Mouse (Mus musculus): ENCODE measurements at regions not wholly inside any gene's neighbourhood (a gene's known extent, or its start where the extent isn't known, plus 50 kb on each side); places are given as distances from the start of the nearest gene placed in this dataset.

DNA sequence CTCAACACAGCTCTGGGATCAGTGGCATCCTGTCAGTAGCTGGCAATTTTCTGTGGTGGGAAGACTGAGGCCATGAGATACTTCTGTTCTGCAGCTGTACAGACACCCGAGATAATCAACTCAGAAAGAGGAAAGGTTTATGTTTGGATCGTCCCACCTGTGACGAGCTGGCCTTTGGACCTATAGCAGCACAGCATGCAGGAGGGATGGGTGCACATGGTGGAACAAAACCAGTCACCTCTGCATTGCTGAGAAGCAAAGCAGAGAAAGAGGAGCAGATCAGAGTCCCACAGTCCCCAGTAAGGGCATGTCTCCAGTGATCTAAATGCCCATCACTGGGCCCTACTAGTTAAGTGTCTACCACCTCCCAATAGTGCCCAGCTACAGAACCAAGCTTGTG is 76.9 kb upstream of the Galnt15 start:
- H3K27ac ChIP-seq (replicated peaks; ENCODE audit: low read depth, low read length) = no peak overlapping the region
- no peaks in the 10 kb centered on the region for H3K36me3 ChIP-seq (ENCODE audit: control insufficient read depth, insufficient read depth, low read length)
- H3K4me3 ChIP-seq (replicated peaks; ENCODE audit: low read length) = no peak overlapping the region
- H3K4me1 ChIP-seq (ENCODE audit: control insufficient read depth, insufficient read depth, low read length) = no peaks in the 10 kb centered on the region
- no peak overlapping the region for H3K9ac ChIP-seq (ENCODE audit: low read depth, low read length, severe bottlenecking)
- H3K27me3 ChIP-seq (ENCODE audit: control insufficient read depth, insufficient read depth, low read length) = no peaks in the 10 kb centered on the region
- 65% methylated on average over 3 of the region's 3 CpGs for WGBS
- DNase-seq (ENCODE audit: low spot score) (no peak), ATAC-seq (ENCODE audit: low FRiP score, low read depth) (no peak)
- no peak for TF ChIP-seq POLR2A (IDR thresholded peaks at IDR 0.05; ENCODE audit: borderline replicate concordance, extremely low read depth, insufficient read depth, insufficient read length)
- no peaks in the 10 kb centered on the region for H3K9me3 ChIP-seq (ENCODE audit: control insufficient read depth, low read length)
- H3K4me2 ChIP-seq (replicated peaks; ENCODE audit: low read depth, low read length, severe bottlenecking) = no peak overlapping the region

DNA sequence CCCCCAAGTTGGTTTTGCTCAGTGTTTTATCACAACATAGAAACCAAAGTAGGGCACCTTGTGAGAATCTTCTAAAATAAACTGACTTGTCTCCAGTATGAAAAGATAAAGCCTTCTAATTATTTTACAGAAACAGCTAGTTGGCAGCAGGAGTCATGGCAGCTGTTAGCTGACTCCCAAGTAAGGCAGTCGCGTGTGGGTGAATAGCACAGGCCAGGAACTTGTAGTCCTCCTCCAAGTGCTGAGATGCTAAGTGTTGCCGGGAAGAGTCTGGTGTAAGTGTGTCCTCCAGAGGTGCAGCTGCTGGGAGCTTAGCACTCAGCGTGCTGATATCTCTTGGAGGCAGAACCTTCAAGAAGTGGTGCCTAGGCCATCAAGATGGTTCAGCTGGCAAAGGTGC is 75.0 kb upstream of the Galnt15 start:
- Histone ChIP-seq H3K36me3 (ENCODE audit: control insufficient read depth, insufficient read depth, low read length) (no peaks in the 10 kb centered on the region), H3K27me3 (ENCODE audit: control insufficient read depth, insufficient read depth, low read length) (no peaks in the 10 kb centered on the region), H3K27ac (replicated peaks; ENCODE audit: low read depth, low read length) (no peak overlapping the region), H3K4me1 (ENCODE audit: control insufficient read depth, insufficient read depth, low read length) (no peaks in the 10 kb centered on the region), H3K9me3 (ENCODE audit: control insufficient read depth, low read length) (no peaks in the 10 kb centered on the region), H3K4me3 (replicated peaks; ENCODE audit: low read length) (no peak overlapping the region), H3K4me2 (replicated peaks; ENCODE audit: low read depth, low read length, severe bottlenecking) (no peak overlapping the region), H3K9ac (ENCODE audit: low read depth, low read length, severe bottlenecking) (no peak overlapping the region)
- 87% methylated on average over 4 of the region's 4 CpGs for WGBS
- ATAC-seq (ENCODE audit: low FRiP score, low read depth) = no peak
- DNase-seq (ENCODE audit: low spot score) = no peak
- TF ChIP-seq POLR2A (IDR thresholded peaks at IDR 0.05; ENCODE audit: borderline replicate concordance, extremely low read depth, insufficient read depth, insufficient read length) = no peak

DNA sequence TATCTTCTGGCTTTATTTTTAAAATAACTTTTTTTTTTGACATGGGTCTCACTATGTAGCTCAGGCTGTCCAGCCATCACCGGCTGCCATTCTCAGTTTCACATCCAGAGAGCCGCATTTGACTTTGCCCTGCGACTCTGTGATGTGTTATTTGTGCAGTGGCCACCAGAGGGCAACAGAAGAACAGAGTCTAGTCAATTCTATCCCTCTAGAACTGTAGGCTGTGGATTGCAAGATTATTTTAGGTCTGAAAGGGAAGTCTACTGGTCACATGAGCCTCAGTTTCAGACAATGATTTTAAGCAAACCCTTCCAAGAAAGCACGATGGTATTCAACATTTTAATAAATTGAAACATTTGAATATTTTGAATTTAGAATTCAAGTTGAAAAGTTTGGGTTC is 73.8 kb upstream of the Galnt15 start:
- Histone ChIP-seq H3K4me1 (ENCODE audit: control insufficient read depth, insufficient read depth, low read length) (no peaks in the 10 kb centered on the region), H3K9me3 (ENCODE audit: control insufficient read depth, low read length) (no peaks in the 10 kb centered on the region), H3K4me2 (replicated peaks; ENCODE audit: low read depth, low read length, severe bottlenecking) (no peak overlapping the region), H3K9ac (ENCODE audit: low read depth, low read length, severe bottlenecking) (no peak overlapping the region), H3K27ac (replicated peaks; ENCODE audit: low read depth, low read length) (no peak overlapping the region), H3K36me3 (ENCODE audit: control insufficient read depth, insufficient read depth, low read length) (no peaks in the 10 kb centered on the region), H3K4me3 (replicated peaks; ENCODE audit: low read length) (no peak overlapping the region), H3K27me3 (ENCODE audit: control insufficient read depth, insufficient read depth, low read length) (no peaks in the 10 kb centered on the region)
- TF ChIP-seq POLR2A (IDR thresholded peaks at IDR 0.05; ENCODE audit: borderline replicate concordance, extremely low read depth, insufficient read depth, insufficient read length) = no peak
- peak; percentile 82 for ATAC-seq (ENCODE audit: low FRiP score, low read depth)
- 7% methylated on average over 4 of the region's 4 CpGs for WGBS
- DNase-seq (ENCODE audit: low spot score) = peak; percentile 88

DNA sequence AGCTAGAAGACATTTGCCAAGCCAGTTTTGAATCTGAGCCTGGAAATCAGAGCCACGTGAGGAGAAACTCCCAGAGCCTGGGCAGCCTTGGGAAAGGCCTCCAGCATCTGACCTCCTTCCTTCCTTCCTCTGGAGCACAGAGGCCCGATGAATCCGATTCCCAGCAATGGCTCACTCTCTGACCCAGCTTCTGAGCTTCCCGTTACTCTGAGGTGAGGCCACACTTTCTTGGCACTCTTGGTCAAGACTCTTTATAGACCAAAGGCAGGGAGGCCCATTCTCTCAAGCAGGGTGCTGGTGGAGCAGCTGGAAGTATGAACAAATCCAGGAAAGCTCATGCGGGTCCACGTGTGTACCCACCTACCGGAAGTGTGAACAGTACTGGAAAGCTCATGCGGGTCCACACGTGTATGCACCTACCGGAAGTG is 71.6 kb upstream of the Galnt15 start:
- H3K4me2 ChIP-seq (replicated peaks; ENCODE audit: low read depth, low read length, severe bottlenecking) = no peak overlapping the region
- TF ChIP-seq POLR2A (IDR thresholded peaks at IDR 0.05; ENCODE audit: borderline replicate concordance, extremely low read depth, insufficient read depth, insufficient read length) = no peak
- no peak overlapping the region for H3K4me3 ChIP-seq (replicated peaks; ENCODE audit: low read length)
- ATAC-seq (ENCODE audit: low FRiP score, low read depth) (no peak), DNase-seq (ENCODE audit: low spot score) (no peak)
- H3K4me1 ChIP-seq (ENCODE audit: control insufficient read depth, insufficient read depth, low read length) = no peaks in the 10 kb centered on the region
- H3K36me3 ChIP-seq (ENCODE audit: control insufficient read depth, insufficient read depth, low read length) = no peaks in the 10 kb centered on the region
- WGBS = 87% methylated on average over 10 of the region's 10 CpGs
- no peaks in the 10 kb centered on the region for H3K27me3 ChIP-seq (ENCODE audit: control insufficient read depth, insufficient read depth, low read length)
- no peaks in the 10 kb centered on the region for H3K9me3 ChIP-seq (ENCODE audit: control insufficient read depth, low read length)
- H3K9ac ChIP-seq (ENCODE audit: low read depth, low read length, severe bottlenecking) = no peak overlapping the region
- no peak overlapping the region for H3K27ac ChIP-seq (replicated peaks; ENCODE audit: low read depth, low read length)

DNA sequence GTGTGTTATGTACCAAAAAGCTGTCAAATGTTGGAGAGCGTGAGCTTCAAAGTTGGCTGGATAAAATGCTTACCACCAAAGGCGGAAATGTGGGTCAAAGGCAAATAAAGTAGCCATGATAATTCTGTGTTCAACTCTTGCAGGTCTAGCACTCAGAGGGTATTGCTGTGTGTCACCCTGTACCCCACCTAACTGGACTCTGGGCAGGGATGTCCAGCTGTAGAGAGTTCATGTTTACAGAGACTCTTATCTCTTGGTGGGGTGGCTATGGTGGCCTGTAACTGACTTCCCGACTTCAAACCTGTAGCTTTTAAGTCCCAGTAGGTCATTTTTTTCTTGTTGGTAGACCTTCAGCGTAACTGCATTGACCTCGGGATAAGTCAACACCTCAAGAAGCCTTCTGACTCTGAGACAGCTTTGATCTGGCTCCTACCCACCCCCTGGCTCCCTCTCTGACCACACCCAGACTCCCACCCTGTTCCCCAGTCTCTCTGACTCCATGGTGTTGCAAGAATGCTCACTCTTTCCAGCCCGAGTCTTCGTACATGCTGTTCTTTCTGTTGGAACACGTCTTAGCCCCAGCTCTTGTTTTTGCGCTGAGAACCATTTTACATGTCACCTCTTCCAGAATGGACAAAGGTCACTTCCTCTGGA is 68.5 kb upstream of the Galnt15 start:
- no peak for DNase-seq (ENCODE audit: low spot score)
- Histone ChIP-seq H3K4me1 (ENCODE audit: control insufficient read depth, insufficient read depth, low read length) (peaks cover 5% of the 10 kb centered on the region; the same call in 1 of the 2 replicates), H3K9me3 (ENCODE audit: control insufficient read depth, low read length) (no peaks in the 10 kb centered on the region)

More for the DNA sequence above, 68.5 kb upstream of the Galnt15 start:
- no peak for ATAC-seq (ENCODE audit: low FRiP score, low read depth)
- H3K4me2 ChIP-seq (replicated peaks; ENCODE audit: low read depth, low read length, severe bottlenecking) = no peak overlapping the region
- H3K9ac ChIP-seq (ENCODE audit: low read depth, low read length, severe bottlenecking) = no peak overlapping the region
- no peaks in the 10 kb centered on the region for H3K36me3 ChIP-seq (ENCODE audit: control insufficient read depth, insufficient read depth, low read length)
- no peak overlapping the region for H3K27ac ChIP-seq (replicated peaks; ENCODE audit: low read depth, low read length)
- WGBS = 90% methylated on average over 9 of the region's 9 CpGs
- TF ChIP-seq POLR2A (IDR thresholded peaks at IDR 0.05; ENCODE audit: borderline replicate concordance, extremely low read depth, insufficient read depth, insufficient read length) = no peak
- H3K4me3 ChIP-seq (replicated peaks; ENCODE audit: low read length) = no peak overlapping the region
- no peaks in the 10 kb centered on the region for H3K27me3 ChIP-seq (ENCODE audit: control insufficient read depth, insufficient read depth, low read length)
